Mouse (Mus musculus): Measurements from ENCODE around the gene Gm28845.
A peak's percentile ranks its signal among the peaks of the same experiment; 100 is the strongest.

Gene Gm28845

GRCm38 (mm10) chr1:65119438-65119837 lies at the start of gene Gm28845:
Gene Gm28845, minus strand, starts transcription at chr1:65119558.
- DNase-seq (ENCODE audit: low read depth, low spot score), result no peak

- DNase-seq (ENCODE audit: low read depth, low spot score), result no peak
Measured at GRCm38 (mm10) chr1:65167496-65167895, 48.1 kb upstream of the Gm28845 start.

DNA sequence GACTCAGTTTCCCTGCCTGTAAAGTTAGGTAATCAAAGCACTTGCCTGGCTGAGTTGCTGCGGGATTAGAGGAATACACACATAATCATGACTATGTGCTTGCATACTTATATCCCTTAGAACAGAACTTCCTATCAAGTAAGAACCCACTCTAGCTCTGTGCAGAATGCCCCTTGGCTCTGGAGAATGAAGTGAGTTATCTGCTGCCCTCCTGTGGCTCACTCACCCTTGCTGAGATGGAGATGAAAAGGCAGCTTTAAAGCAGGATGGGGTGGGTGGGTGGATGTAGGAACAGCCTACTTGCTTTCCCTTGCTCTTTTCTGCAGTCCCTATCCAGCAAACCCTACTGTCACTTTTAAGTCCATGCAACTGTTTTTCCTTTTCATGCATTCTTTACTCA lies 42.9 kb upstream of the Gm28845 start:
- DNase-seq (ENCODE audit: low read depth, low spot score), result peak; percentile 9

GRCm38 (mm10) chr1:65156111-65156510 lies 36.8 kb upstream of the Gm28845 start:
- no peak for DNase-seq (ENCODE audit: low read depth, low spot score)

DNA sequence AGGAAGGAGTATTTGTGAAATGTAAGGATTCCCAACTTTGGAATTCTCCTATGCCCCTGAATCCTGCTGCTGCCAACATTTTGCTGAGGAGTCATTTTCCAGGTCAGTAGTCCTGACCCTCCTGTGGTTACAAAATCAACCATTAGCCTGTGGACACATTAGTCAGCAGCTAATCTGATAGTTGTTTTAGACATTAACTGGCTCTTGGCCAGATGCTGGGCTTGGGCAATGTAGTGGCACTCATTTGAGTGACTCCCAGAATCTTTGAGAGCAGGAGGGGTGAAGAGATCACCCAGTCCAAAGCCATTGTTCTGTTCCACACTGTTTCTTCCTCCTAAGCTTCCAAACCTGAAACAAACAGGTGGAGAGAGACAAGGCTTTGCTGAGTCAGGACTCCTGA lies 35.5 kb upstream of the Gm28845 start:
- DNase-seq (ENCODE audit: low read depth, low spot score), result no peak

- no peak for DNase-seq (ENCODE audit: low read depth, low spot score)
Measured at GRCm38 (mm10) chr1:65147971-65148370, 28.6 kb upstream of the Gm28845 start.

DNA sequence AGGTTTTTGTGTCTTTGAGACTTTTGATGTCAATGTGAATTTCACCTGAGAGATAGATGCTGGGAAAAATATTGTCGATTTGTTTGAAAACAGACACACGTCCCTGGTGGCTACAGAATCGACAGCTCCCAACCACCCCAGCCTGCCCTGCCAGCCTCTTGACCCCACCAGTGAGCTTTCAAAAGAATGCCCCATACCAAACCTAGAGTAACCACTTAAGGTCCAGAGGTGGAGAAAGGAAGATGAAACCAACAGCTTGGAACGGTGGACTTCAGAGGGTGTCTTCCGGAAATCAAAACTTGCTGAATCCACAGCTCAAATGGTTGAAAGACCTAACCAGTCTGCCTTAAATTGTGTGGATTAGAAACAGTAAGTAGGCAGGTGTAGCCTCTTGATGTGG lies 28.0 kb upstream of the Gm28845 start:
- no peak for DNase-seq (ENCODE audit: low read depth, low spot score)

GRCm38 (mm10) chr1:65146601-65147000 lies 27.2 kb upstream of the Gm28845 start:
- no peak for DNase-seq (ENCODE audit: low read depth, low spot score)

DNA sequence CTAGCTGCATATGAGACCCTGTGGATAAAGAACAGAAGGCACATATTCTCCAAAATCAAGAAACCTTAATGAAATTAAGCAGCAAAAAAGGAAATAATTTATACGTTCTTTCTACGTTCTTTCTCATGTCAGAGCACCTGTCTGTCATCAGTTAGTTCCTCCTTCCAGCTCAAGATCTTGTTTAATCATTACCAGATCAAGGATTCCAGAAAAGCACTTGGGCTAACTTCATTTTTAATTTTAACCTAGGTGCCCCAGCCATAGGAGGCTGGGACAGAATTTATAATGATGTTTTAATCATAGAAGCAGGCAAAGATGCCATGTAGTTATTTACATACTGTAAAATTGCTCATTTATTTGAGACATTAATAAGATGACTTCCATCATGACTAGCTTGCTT lies 25.4 kb upstream of the Gm28845 start:
- DNase-seq (ENCODE audit: low read depth, low spot score), result no peak

- DNase-seq (ENCODE audit: low read depth, low spot score), result no peak
Measured at GRCm38 (mm10) chr1:65137560-65137959, 18.2 kb upstream of the Gm28845 start.

DNA sequence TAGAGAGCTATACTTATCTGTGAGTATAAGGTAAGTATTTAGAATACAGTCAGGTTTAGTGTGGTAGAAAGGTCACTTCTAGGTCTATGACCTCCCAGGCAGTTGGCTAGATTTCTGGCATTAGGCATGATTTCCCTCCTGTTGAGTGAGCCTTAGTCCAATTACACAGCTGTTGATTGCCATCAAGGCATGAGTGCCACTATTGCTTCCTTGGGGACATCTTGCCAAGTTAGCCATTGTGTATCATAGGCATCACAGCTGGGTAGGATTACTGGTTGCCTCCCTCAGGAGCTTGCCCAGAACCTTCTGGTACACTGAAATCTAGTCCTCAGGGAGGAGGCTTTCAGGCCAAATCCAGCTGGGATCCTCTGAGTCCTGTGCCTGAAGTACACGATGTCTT lies 13.5 kb upstream of the Gm28845 start:
- no peak for DNase-seq (ENCODE audit: low read depth, low spot score)

- DNase-seq (ENCODE audit: low read depth, low spot score), result no peak
Measured at GRCm38 (mm10) chr1:65131671-65132070, 12.3 kb upstream of the Gm28845 start.

DNA sequence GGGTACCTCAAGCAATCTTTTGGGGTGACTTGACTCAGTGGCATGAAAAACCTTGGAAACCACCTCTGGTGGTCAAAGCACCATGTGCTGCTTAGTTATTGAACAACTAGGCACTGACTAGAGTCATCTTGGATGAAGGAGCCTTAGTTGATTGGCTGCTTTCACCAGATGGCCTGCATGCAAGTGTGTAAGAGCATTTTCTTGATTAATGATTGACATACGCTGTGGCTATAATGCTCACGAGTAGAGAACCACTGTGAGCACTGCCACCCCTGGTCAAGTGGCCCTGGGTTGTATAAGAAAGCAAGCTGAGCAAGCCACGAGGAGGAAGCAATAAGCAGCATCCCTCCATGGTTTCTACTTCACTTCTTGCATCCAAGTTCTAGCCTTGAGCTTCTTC lies 10.9 kb upstream of the Gm28845 start:
- DNase-seq (ENCODE audit: low read depth, low spot score), result no peak

DNA sequence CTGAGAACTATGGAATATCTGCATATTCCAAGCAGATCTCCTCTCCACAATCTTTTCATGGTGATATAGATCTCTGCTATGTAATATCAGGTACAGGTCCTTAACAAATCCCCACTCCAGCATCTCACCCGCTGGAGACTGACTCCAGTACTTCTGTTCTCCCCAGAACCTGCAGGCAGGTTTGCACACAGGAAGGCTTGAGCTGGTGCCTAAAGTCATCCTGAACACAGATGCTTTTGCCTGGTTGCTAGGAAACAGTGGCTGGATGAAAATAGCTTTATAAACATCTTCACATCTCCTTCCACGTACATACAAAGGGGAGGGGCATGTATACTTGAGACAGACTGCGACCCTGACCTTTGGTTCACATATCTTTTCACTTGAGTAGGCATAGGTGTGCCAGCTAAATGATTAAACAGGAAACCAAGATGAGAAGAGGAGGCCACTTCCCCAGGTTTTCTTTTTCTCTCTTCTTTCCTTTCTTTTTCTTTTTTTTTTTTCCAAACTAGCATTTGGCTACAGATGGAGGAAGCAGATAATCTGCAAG lies 10.3 kb upstream of the Gm28845 start:
- no peak for DNase-seq (ENCODE audit: low read depth, low spot score)

DNA sequence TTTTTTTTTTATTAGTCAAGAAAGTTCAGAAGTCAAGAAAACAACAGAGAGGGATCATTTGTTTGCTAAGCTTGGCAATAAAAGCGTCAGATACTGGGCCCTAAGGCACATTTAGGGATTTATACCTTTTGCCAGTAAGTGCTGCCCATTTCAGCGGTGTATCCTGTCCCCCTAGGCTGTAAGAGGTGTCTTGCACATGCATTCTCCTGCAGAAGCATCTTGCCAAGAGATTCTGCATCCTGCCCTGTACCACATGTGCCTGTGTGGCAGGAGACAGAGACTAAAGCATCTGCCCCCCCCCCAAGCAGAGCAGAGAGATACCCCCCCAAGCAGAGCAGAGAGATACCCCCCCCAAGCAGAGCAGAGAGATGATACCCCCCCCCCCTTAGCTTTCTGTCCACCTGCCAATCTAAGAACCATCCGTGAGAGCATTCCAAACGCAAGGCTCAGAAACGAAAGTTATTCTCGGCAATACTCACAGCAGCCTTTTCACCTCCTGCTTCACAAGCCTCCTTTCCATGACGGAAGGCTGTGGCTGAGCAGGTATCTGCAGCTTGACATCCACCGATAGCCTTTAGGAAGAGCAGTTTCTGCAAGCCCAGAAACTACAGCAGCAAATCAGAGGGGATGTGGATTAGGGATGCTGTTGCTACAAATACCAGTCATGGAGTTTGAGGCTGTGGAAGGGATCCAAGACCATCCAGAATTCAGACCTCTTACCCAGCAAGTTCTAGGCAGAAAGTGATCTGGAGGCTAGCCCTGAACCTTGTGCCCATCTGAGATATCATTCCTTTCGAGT lies 3.4 kb upstream of the Gm28845 start, which contains the start of gene D630023F18Rik:
Gene D630023F18Rik, minus strand, starts transcription at position 641 of the 799 bp plus-strand sequence.
- DNase-seq (ENCODE audit: low read depth, low spot score), result no peak

DNA sequence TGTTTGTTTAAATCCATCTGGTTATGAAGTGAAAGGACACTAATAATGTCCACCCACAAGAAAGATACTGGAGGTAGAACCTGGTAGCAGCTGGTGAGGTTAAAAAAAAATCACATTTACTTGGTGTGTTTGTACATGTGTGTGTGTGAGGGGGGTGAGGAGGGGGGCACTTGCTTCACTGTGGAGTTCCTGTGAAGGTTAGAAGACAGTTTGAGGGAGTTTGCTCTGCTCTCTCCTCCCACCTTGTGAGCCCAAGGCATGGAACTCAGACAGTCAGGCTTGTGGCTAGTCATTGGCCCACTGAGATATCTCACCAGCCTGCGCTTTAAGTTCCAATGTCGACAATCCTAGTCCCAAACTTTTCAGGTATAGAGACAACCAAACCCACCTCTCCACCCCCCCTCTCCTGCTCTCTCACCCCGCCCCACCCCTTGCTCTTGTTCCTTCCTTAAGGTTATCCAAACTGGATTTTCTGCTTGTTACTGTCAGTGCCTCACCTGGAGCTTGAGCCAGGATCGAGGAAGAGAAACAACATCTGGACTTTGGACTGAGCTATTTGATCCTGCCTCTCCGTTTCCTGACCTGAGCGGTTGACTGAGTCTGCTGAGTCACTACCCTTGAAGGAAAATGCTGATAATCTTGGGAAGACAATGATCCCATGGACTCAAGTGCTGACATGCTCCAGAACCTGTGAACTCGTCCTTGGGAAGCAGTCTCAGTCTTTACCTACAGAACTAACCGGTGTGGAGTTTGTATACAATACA lies 1.0 kb downstream of the Gm28845 start:
- DNase-seq (ENCODE audit: low read depth, low spot score), result peak; percentile 24

GRCm38 (mm10) chr1:65113536-65114172 lies 5.7 kb downstream of the Gm28845 start:
- no peak for DNase-seq (ENCODE audit: low read depth, low spot score)

DNA sequence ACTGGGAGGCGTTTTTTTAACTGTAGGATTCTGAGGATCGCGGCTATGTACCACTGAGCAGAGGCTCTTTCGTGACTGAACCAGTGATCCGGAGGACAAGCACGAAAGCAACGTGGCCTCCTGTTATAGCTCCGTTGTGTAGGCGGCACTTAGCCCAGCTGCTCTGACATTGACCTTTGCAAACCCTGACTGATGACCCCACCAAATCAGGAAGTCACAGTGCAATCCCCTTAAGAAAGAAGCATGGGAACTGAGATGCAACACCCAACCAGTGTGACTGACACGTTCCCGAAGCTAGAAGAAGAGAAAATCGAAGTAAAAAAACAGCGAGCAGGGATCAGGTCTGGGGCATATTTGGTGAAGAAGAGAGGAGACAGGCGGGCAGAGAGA lies 6.6 kb downstream of the Gm28845 start:
- no peak for DNase-seq (ENCODE audit: low read depth, low spot score)

- DNase-seq (ENCODE audit: low read depth, low spot score), result peak; percentile 92
Measured at GRCm38 (mm10) chr1:65112031-65112806, 7.1 kb downstream of the Gm28845 start.

DNA sequence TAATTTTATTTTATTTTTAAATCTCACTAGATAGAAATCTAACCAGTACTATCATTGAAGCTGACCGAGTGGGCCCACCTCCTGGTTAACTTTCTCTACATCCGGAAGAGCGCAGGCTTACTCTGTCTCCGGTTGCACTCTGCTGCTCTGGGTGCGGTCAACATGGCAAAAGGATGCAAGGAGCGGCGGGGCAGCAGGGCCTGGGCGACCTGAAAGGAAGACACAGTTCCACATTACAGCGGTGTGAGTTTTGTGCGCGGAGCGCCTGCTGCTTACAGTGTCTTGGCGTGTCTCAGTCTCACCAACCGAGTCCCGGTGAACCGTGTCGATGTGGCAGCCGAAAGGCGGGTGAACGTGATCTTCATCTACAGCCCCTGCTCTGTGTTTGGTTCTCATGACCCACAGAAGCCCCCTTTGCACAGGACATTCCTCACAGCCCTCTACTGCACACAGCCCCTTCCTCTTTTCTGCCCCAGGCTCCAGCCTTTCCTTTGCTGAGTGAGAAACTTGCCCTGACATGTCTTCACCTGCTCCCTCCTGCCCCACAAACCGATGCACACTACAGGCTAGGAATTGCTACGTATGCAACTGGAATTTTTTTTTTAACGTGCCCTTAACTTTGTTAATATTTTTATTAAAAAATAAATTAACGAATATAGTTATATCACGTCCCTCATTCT lies 9.5 kb downstream of the Gm28845 start:
- peak; percentile 80 for DNase-seq (ENCODE audit: low read depth, low spot score)

DNA sequence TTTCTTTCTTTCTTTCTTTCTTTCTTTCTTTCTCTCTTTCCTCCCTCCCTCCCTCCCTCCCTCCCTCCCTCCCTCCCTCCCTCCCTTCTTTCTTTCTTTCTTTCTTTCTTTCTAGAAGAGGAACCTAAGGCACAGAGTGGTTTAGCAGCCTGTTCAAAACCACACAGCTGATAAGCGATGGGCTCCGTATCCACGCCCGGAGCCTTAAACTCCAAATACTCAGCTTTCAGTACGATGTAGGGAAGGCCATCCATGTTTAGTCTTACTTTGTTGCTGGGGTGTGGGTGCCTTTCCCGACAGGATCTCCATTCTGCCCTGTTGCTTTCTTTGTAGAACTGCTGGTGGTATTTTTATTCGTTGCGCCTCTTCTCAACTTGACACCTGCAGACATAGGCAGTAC lies 10.2 kb downstream of the Gm28845 start:
- DNase-seq (ENCODE audit: low read depth, low spot score), result no peak

All from R1 (cell line).